Mouse (Mus musculus) activated CD4-positive, CD25-positive, alpha-beta regulatory T cell, adult 4 months (primary cell): ENCODE results near the gene Fndc3b. TPM values are rescaled to one million over a fixed set of nuclear protein-coding genes. Genes with fewer than 3 reads are reported as not detected.
"Not testable (repeated sequence)": the region's sequence is repeated elsewhere in the genome, so short reads cannot be mapped to it uniquely, and the experiment has no call there.

Experiments used
- ATAC-seq: one replicate; pipeline ENCODE4 v1.8.0; 2017
- polyA plus RNA-seq, 2 experiments: library from polyadenylated mRNA; unstranded; fragments of 100-300 nt; shearing (Covaris generic); gene quantifications; one replicate each; pipeline ENCODE4 v1.2.1; 2017

Fndc3b gene
- polyA plus RNA-seq, 2 experiments from 2014 or later, result 0.17 to 0.81 TPM

DNA sequence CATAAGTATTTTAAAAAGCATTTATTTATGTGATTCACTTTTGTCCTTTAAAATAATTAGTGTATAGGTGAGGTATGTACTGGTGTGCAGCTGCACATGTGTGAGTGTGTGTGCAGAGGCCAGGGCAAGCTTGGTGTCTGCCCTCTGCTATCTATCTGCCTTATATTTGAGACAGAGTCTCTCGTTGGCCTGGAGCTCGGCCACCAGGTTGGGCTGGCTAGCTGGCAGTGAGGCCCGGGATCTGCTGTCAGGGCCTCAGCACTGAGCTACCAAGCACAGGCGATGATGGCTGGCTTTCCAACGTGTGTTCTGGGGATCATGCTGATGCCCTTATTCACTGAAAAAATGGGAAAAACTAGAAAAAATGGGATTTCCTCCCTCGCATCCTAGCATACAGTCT, 216.4 kb downstream of the Fndc3b start:
- no peak for ATAC-seq

DNA sequence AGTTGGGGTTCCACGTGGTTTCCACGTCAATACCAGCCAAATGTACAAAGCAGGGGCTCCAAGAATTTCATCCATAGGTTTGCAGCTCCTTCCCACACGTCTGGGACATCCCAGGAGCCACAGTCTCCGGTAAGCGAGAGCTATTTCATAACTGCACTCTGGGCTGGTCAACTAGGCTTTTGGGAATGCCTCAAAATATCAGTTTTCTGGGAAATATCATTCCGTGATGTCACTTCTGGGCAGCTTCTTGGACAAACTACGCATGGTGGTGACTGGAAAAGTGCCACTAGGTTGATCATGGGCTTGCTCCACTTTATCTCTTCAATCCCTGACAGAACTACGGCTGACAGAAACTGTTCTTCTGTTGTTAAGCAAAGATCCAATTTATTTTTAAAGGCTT, 217.0 kb downstream of the Fndc3b start:
- ATAC-seq, result no peak

DNA sequence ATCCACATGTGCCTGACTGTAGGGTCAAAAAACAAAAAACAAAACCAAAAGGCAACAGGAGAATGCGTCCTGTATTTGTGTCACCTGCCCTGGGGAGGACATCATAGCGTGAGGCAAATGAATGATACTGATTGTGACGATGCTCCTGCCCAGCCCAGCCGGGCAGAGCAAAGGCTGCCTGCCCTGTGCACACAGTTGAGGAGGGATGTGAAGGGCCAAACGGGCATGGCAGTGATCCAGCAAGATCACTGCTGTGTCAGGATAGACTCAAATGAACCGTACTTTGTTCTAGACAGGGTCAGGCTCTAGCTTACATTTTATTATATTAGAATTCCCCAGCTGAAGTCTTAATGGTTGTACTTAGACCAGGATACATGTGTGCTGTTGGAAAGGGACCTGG, 219.3 kb downstream of the Fndc3b start:
- ATAC-seq, result no peak

DNA sequence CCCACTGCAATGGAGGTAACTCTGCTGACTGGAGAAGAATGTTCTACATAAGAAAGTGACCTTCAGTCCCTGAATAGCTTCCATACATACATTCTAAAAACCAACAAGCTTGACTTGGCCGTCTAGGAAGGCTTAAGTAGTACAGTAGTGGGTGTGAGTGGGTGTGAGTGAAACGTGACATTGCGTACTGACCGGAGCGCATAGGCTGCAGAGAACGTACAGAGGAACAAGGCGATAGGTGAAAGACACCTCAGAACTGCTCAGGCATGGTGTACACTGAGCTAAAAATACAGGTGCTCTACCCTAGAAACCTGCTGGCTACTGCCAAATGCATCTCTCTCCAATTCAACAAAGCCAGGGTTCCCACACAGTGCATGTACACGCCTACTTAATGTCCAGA, 219.7 kb downstream of the Fndc3b start:
- no peak for ATAC-seq

DNA sequence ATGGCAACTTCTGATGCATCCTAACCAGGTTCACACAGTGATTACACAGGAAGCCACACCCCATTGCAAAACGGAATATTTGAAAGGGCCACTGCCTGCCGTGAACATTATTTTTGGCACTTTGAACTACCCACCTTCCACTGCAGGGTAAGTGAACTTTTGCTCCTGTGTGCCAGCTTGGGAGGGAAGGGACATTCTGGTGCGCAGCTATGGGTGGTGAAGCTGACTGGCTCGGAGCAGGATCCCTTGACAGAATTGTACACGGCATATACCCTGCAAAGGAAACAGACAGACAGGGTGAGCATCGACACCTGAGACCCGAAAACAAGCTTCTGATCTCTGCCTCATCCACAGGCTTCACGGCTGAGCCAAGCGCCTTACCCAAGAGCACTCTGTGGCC, 220.2 kb downstream of the Fndc3b start:
- no peak for ATAC-seq

DNA sequence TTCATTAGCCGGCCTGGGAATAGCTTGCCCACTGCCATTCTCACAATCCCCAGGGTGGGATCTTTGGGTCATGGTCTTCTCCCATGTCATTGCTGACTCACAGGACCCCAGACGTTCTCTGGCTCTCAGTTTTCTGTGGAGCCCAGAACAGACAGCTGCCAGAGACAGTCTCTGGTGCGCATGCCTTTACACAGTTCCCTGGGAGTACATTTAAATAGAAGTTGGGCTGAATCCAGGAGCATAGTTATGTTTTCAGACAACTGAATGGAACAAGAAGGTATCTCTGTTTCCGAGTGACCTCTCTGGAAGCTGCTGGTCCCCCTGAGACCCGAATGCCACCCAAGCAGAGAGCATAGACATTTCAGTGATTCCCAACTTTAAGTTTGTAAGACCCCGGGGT, 221.6 kb downstream of the Fndc3b start:
- no peak for ATAC-seq

DNA sequence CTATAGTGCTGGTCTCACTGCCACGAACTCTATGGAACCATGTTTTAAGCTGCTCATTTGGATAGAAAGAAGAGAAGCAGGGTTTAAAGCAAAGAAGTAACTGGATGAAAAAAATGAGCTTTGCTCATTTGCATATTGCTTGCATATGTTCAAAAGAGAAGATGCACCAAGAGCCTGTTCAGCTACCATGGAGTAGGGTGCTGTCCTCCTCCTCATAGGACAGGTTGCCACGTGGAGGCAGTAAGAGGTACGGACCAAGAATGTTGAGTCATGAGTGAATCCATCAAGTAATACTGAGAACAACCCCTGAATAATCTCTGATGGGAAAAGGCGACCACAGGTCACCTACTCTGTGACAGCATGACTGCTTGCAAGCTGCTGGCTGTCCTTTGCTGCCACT, 226.0 kb downstream of the Fndc3b start:
- ATAC-seq, result no peak

DNA sequence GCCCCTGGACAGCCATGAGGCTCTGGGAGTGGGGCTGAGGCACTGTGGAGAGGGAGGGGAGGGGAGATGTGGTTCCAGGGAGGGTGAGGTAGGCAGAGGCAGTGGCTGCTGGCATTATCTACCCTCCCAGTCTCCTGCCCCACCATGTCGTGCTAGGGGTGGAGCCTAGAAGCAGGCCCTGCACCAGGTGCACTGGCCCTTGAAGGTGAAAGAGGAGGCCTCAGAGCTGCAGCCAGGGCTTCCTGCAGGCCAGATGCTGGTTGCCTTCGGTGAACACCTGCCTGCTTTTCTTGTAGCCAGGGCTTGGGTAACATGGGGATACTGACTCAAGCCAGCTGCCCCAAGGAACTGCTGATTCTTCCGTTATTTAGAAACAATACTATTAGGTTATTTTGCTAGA, 226.4 kb downstream of the Fndc3b start:
- no peak for ATAC-seq

DNA sequence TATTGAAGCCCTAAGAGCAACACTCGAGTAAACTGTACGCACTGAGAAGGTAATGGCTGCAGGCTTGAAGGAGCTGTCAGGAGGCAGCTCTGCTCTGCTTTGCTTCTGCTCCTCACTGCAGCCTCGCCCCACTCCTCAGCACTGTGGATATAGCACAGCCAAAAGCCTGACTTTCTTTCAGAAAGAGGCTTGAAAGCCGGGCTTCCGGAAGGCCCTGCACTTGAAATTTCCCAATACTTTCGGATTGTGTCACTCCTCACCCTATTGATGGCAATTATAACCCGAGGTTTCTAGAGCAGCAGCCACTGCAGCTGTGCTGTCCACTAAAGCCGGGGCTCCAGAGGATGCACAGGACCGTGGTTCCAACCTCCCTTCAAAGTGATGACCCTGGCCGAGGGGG, 227.3 kb downstream of the Fndc3b start:
- no peak for ATAC-seq

DNA sequence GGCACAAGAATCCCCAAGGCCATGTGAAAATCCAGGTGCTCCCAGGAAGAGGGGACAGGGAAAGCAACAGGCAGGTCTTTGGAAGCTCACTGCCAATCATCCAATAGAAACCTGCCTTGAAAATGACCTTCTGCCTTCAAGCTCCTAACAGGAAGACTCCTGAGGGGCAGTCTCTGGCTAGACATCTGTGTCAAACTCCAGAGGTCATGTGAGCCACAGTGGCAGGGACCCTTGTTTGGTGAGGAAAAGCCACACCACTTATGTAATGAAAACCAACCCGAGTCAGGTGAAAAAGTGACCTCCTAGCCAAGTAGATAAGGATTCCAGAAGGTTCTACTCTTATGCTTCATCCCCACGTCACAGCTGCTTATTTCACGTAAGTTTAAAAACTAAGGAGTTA, 227.8 kb downstream of the Fndc3b start:
- ATAC-seq, result no peak

DNA sequence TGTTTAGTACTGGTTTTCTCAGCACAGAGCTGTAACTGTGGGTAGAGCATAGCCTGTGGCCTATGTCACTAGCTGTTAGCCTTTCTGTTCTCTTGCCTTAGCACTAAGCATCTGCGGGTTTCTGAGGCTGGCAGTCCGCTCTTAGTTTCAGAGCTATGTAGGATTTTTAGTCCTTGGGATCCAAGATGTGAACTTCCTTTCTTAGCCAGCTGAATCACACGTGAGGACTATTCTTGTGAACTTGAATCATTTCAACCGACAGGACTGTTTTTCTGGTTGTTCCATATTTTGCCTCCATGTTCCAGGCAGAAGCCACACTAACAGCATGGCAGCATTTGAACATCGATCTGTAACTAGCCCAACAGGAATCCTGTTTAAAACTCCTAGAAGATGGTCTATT, 229.4 kb downstream of the Fndc3b start:
- ATAC-seq, result no peak

DNA sequence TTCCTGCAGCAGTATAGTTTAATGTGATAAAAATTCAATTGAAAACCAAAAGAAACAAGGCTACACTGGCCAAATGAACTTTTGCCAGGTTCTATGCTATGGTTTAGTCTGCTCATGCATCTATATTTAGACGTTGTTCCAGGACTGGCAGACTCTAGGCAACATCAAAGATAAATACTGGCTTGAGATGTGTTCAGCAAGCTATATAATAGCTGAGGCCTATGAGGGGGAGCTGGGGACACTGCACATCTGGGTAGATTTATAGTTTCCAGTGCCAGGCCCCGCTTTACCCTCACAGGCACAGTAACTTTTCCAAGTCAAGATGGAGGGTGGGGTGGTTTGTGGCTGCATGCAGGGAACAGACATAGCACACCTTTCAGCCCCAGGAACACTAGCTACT, 231.7 kb downstream of the Fndc3b start:
- no peak for ATAC-seq

DNA sequence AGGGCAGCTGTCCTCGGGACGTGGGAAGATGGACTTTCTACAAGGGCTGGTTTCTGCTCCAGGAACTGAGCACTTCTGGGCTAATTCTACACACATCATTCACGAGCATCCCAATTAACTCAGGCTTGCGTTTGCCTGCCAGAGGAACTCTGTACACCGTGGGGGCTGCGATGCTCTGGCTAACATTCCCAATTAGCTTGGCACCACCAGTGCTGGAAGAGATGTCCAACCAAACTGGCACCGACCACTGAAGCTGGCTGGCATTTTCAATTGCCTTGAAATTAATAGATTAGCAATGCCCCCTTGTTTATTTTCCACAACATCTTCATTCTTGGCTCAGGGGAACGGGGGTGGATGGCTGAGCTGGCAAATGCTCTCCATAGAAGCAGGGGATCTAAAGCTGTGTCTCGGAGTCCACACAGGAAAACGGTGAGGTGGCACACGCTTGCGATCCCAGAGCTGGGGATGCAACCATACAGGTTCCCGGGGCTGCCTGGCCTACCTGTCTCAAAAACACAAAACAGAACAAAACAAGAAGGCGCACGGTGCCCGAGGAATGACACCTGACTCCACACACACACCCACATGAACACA, 232.4 kb downstream of the Fndc3b start:
- ATAC-seq, result no peak

DNA sequence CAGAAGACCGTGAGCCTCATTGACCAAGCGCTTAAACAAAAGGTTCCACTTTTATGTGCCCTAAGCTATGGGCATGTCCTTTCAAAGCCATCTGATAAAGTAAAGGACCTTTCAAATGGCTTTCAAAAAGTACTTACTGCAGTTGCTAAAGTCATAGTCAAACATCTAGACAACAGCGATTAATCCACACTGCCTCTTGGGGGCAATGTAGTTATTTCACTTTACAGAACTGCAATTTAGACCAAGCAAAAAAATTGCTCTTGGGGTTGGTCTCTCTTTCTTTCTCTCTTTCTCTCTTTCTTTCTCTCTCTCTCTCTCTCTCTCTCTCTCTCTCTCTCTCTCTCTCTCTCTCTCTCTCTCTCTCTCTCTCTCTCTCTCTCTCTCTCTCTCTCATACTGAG, 233.4 kb downstream of the Fndc3b start:
- ATAC-seq, result not testable (repeated sequence)

DNA sequence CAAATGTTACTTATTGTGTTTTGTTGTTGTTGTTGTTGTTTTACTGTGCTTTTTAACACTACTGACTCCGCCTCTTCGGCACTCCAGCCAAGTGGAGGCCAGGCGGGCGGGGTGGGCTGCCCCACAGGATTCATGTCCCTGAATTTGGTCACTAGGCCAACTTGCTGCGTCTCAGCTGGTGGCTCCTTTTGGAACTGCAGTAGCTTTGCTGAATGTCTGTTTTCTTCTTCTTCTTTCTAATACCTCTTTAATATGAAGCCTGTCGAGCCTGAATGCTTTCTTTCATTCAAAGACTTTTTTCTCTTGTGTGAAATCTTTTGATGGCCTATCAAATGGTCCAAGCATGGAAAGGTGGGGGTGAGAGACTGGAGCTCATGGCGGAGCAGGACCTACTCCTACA, 235.2 kb downstream of the Fndc3b start:
- ATAC-seq, result no peak

DNA sequence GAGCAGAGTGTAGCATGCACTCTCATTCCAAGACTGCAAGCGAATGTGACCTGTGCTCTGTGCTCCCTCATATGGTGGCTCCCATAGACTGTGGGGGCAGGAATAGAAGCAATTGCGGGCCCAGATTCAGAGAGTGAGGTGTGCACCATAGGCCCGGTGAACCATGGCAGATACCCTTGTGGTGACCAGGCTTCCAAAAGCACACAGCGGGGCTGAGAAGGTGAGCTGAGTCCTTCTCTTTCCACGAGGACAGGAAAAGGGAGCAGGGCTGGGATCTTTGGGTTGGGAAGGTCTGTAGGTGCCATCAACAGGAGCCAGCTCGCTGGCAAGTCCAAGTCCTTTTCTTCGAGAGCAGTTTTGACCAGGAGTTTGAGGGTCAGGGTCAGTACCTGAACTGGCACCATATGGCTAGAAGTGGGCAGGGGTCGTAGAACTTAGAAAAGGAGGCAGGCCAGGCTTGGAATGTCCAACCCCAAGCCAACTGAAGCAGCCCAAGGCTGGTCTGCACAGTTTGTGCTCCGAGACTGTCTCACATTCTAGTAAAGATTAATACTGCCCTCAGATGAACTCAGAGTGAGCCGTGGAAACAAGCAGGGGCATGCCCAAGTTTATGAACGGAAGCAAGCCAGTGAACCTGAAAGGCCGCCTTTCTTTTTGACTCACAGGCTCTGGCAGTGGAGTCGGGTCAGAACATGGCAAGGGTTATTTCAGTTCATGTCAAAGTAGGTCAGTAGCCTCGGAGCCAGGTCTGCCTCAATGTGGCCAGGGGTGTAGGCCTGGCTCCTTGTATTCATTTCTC, 237.1 kb downstream of the Fndc3b start:
- no peak for ATAC-seq

DNA sequence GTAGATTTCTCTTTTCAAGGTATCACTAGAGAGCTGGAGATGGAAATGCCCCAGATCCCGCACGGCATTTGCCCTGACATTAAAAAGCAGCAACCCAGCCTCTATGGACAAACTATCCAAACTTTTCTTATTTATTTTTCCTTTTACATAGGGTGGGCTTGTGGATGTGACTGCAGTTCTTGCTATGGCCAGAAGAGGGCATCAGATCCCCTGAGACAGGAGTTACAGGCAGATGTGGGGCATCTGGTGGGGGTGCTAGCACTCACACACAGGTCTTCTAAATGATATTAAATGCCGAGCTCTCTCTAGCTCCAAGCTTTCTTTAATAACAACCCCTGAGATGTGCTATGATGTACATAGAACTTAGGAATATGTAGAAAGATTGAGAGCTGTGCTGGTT, 238.3 kb downstream of the Fndc3b start:
- ATAC-seq, result no peak

DNA sequence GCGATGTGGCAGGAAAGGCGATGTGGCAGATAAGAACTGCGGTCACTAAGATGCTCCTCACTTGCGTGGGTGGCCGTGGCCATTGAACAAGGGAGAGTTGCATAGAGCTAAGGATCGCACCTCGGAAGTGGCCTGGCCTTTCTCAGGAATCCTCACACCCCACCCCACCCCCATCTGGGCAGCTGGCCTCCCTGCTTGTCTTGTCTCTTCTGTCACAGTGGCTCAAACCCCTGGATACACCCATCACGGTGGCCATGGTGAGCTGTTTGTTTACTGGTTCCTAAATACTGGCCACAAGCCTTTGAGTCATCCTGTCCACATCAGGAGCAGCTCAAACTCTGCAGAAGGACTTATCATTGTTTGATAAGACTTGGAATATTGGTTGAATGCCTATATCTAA, 240.3 kb downstream of the Fndc3b start:
- ATAC-seq, result no peak

DNA sequence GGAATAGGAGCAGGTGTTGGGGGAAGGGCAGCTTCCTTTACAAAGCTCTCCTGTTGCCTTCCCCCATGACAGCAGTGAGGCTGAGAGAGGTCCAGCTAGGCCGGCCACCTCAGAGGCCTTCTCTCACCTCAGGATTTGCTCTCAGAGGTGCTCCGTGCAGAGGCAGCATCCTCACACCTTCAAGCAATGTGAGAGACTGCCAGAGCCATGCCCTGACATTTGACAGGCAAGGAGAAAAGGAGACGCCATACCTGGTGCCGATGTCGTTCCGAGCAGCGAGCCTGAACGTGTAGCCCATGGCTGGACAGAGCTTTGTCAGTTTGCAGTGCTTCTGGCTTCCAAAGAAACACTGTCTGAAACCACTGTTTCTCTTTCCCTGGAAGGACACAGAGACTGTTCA, 241.1 kb downstream of the Fndc3b start:
- ATAC-seq, result no peak

DNA sequence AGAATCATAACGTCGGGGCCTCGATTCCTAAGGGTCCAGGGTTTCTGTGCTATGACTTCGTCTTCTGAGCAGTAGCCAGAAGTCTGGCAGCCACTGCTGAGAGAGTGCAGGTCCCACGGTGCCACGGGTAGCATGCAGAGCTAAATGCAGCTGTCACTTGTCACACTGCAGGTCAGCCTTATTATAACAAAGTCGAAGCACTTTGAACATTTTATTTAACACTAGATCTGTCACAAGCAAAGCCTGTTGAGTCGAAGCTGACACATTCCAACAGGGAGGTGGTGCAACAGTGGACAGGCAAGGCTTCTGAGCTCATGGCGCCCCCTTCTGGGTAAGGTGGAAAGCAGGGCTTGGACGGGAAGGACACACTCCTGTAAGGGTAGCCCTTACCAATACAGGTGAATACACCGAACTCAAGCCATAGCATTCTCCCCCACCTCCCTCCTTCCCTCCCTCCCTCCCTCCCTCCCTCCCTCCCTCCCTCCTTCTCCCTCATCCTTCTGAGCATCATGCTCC, 243.5 kb downstream of the Fndc3b start:
- no peak for ATAC-seq

DNA sequence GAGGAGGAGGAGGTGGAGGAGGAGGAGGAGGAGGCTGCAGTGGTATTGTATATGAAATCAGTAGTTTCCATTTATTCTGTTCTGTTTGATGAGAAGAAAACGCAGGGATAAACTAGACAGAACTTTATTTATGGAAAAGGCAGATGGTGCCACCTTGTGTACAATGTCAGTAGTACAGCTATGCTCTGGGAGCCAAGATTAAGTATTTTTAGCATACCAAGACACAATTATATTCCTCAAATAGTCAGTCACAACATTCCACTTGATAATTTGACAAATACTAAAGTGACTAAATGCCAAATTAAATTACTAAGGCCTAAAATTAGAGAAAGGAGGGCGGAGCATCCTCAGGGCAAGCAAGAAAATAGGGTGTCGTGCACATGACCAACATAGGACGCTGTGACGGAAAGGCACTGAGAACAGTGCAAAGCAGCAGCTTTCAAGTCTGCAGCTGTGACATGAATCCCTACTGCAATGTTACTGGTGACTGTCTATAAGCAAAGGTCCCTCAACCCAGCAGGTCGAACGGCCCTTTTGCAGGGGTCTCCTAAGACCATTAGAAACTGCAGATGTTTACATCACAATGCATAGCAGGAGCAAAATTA, 244.7 kb downstream of the Fndc3b start:
- ATAC-seq, result peak; percentile 40

DNA sequence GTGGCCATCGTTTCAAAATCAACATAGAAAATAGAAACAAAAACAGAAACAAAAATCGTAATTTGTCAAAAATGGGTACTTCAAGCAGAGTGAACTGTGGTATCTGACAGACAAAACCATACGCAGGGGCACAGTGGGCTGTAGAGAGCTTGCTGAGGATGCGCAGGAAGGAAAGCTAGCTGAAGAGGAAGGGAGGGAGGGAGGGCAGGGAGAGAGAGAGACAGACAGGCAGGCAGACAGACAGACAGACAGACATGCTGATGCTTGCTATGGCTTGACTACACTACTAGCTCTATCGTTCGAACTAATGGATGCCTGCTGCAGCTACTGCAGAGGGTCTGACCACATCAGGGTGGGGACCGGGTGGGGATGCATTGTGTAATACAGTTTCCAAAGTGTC, 247.7 kb downstream of the Fndc3b start:
- ATAC-seq, result no peak

DNA sequence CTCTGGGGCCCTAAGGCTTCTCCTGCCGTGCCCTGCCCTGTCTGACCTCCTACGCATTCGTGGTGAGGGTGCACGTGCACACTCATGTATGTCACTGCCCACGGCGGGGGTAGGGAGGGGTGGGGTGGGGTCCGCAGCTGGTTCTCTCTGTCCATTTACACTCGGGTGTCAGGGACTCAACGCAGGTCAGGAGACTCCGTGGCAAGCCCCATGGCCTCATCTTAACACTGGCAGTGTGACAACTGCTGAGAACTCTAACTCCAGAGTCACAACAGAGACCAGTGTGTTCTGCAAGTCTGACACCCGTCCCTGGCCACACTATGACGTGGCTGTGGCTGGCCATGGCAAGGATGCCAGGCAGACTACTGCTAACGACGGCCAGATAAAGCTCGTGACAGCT, 248.2 kb downstream of the Fndc3b start:
- ATAC-seq, result no peak

DNA sequence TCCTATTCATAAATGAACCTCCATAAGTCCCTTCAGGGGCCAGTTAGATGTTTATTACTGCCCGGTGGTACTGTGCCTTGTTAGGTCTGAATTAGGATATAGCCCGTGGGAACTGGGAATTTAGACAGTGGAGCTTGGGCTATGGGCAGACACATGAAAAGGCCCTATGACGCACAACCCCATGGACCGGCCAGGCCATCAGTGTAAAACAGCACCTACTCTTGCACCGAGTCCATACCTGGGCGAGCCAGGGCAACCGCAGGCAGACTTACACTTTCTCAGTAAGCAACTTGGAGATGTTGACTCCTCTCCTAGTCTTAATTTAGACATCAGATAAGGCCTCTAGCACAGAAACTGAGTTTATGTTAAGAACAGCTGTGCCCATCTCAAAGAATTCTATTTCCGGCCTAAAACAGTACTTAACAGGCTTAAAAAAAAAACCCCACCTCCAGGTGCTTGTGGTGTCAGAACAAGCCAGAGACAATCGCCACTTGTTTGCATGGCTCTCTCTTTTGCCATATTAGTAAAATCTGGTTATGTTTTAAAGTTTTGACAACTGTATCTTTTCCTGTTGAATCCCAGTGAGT, 248.7 kb downstream of the Fndc3b start:
- peak; percentile 44 for ATAC-seq
